Mouse (Mus musculus): Measurements from ENCODE around the gene Hpn.

- TF ChIP-seq CTCF (IDR thresholded peaks at IDR 0.05; ENCODE audit: insufficient read depth, low read depth, low read length) (no peak), POLR2A (IDR thresholded peaks at IDR 0.05; ENCODE audit: insufficient read depth, low read depth, low read length) (no peak)
Observed at GRCm38 (mm10) chr7:31140302-31140701, 25.2 kb upstream of the Hpn start.
